Mouse (Mus musculus) embryonic facial prominence, embryonic 15.5 days (tissue): ENCODE measurements around the gene Prss56. TPM values are rescaled to one million over a fixed set of nuclear protein-coding genes. Genes with fewer than 3 reads are reported as not detected.

Experiments
- ATAC-seq: fragments of 200-750 bp; cut with Nextera tagmentation; 2 replicates; pipeline ENCODE4 v1.8.0; 2017; ENCODE audit warnings: low read depth, moderate TSS enrichment; ENCODE audit not compliant: insufficient number of reproducible peaks, low FRiP score, low TSS enrichment
- H3K27ac ChIP-seq: fragments of 300-500 bp; sonication (generic); replicated peaks from 2 replicates; pipeline ENCODE4 v1.5.1; 2015; ENCODE audit warnings: mild to moderate bottlenecking, inconsistent platforms
- H3K27me3 ChIP-seq: fragments of 300-500 bp; sonication (generic); 2 replicates; pipeline ENCODE4 v1.6.1; 2015; ENCODE audit warnings: inconsistent platforms
- H3K36me3 ChIP-seq: fragments of 300-500 bp; sonication (generic); 2 replicates; pipeline ENCODE4 v1.6.1; 2015; ENCODE audit warnings: mild to moderate bottlenecking, inconsistent platforms
- H3K4me1 ChIP-seq: fragments of 300-500 bp; sonication (generic); 2 replicates; pipeline ENCODE4 v1.6.1; 2015; ENCODE audit warnings: inconsistent platforms
- H3K4me2 ChIP-seq: fragments of 300-500 bp; sonication (generic); replicated peaks from 2 replicates; pipeline ENCODE4 v1.6.1; 2015; ENCODE audit warnings: mild to moderate bottlenecking, inconsistent platforms
- H3K4me3 ChIP-seq: fragments of 300-500 bp; sonication (generic); replicated peaks from 2 replicates; pipeline ENCODE4 v1.5.1; 2015; ENCODE audit warnings: mild to moderate bottlenecking, inconsistent platforms
- H3K9ac ChIP-seq: fragments of 300-500 bp; sonication (generic); 2 replicates; pipeline ENCODE4 v1.6.1; 2015; ENCODE audit warnings: inconsistent platforms
- H3K9me3 ChIP-seq: fragments of 300-500 bp; sonication (generic); replicated peaks from 2 replicates; pipeline ENCODE4 v1.6.1; 2016; ENCODE audit warnings: inconsistent platforms
- WGBS: fragments of 180-500 bp; shearing (Covaris S2); methylation state at CpG from one replicate; pipeline ENCODE4 v1.1.7; 2015; 5-methylcytosine and 5-hydroxymethylcytosine counted together
- polyA plus RNA-seq: library from polyadenylated mRNA; unstranded; fragments of >200 nt; fragmentation: Nextera tagmentation; extraction: Ambion mirVana; gene quantifications from 2 replicates; pipeline ENCODE4 v1.2.1, GENCODE M21; 2015

Gene Prss56
- polyA plus RNA-seq = 0.20 and 0.21 TPM in 2 replicates

- Histone ChIP-seq H3K4me3 (no peak within 1 kb of the TSS), H3K27me3 (peaks cover 60% of the 10 kb centered on the region), H3K27ac (no peak within 1 kb of the TSS), H3K4me1 (peaks cover 27% of the 10 kb centered on the region), H3K4me2 (no peak within 1 kb of the TSS), H3K9ac (no peak within 1 kb of the TSS), H3K36me3 (no peaks in the 10 kb centered on the region), H3K9me3 (no peaks in the 10 kb centered on the region)
- no peak for ATAC-seq
- WGBS = 56% methylated on average over 9 of the region's 9 CpGs
Observed at GRCm38 (mm10) chr1:87183013-87183412, at the start of gene Prss56. Gene Prss56 (plus strand): TSS chr1:87183313.

DNA sequence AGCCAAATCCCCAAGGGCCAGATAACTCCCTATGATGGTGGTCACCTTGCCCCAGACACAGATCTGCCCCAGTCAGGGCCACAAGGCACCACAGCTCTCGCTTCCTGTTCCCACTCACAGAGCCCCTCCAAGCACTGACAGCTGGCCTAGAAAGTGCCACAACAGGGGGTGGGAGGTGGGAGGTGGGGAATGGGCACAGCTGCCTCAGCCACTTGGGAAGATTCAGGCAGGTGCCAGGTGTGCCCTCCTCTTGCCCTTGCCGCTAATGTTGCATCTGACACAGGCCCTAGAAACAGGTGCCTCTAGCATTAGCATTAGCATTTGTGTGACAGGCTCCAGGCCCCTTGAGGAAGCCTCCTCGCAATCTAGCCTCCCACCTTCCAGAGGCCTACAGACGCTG, 41.6 kb upstream of the Prss56 start:
- H3K27ac ChIP-seq = no peak overlapping the region
- no peaks in the 10 kb centered on the region for H3K27me3 ChIP-seq
- no peaks in the 10 kb centered on the region for H3K36me3 ChIP-seq
- H3K4me2 ChIP-seq = no peak overlapping the region
- no peaks in the 10 kb centered on the region for H3K4me1 ChIP-seq
- 73% methylated on average over 4 of the region's 4 CpGs for WGBS
- H3K4me3 ChIP-seq = no peak overlapping the region
- no peak overlapping the region for H3K9ac ChIP-seq
- no peak for ATAC-seq
- no peaks in the 10 kb centered on the region for H3K9me3 ChIP-seq

DNA sequence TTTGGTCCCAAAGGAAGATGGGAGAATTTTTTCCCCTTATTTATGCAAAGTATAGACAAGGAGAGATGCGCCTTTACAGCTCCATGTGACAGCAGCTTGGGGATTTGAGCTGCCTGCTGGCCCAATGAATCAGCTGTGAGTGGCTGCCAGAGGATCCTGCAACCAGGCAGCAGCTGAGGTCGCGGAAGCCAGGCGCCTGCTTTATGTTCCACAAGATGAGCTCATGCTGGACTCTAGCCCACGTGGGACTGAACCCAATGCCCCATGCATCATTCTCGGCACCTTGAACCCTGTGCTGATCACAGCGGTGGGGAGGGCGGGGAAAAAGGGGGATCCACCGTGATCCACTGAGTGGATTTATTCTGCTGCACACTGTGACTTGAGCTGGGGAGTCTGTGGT, 40.7 kb upstream of the Prss56 start:
- Histone ChIP-seq H3K27ac (no peak overlapping the region), H3K36me3 (no peaks in the 10 kb centered on the region), H3K9me3 (no peaks in the 10 kb centered on the region), H3K27me3 (no peaks in the 10 kb centered on the region), H3K9ac (no peak overlapping the region), H3K4me1 (no peaks in the 10 kb centered on the region), H3K4me3 (no peak overlapping the region), H3K4me2 (no peak overlapping the region)
- 71% methylated on average over 9 of the region's 9 CpGs for WGBS
- no peak for ATAC-seq

GRCm38 (mm10) chr1:87143141-87143540, 40.0 kb upstream of the Prss56 start:
- H3K27me3 ChIP-seq = peaks cover 4% of the 10 kb centered on the region; the same call in 1 of the 2 replicates
- no peaks in the 10 kb centered on the region for H3K36me3 ChIP-seq
- H3K9me3 ChIP-seq = no peaks in the 10 kb centered on the region
- H3K4me2 ChIP-seq = no peak overlapping the region
- no peaks in the 10 kb centered on the region for H3K4me1 ChIP-seq
- H3K9ac ChIP-seq = no peak overlapping the region
- ATAC-seq = no peak
- no peak overlapping the region for H3K4me3 ChIP-seq
- no peak overlapping the region for H3K27ac ChIP-seq
- WGBS = 76% methylated on average over 10 of the region's 10 CpGs

GRCm38 (mm10) chr1:87149422-87149821, 33.7 kb upstream of the Prss56 start:
- H3K4me1 ChIP-seq = peaks cover 12% of the 10 kb centered on the region
- H3K4me2 ChIP-seq = no peak overlapping the region
- H3K27me3 ChIP-seq = peaks cover 58% of the 10 kb centered on the region
- no peaks in the 10 kb centered on the region for H3K36me3 ChIP-seq
- no peak overlapping the region for H3K9ac ChIP-seq
- no peak for ATAC-seq
- H3K4me3 ChIP-seq = no peak overlapping the region
- H3K27ac ChIP-seq = no peak overlapping the region
- H3K9me3 ChIP-seq = no peaks in the 10 kb centered on the region
- WGBS = 31% methylated on average over 13 of the region's 13 CpGs

DNA sequence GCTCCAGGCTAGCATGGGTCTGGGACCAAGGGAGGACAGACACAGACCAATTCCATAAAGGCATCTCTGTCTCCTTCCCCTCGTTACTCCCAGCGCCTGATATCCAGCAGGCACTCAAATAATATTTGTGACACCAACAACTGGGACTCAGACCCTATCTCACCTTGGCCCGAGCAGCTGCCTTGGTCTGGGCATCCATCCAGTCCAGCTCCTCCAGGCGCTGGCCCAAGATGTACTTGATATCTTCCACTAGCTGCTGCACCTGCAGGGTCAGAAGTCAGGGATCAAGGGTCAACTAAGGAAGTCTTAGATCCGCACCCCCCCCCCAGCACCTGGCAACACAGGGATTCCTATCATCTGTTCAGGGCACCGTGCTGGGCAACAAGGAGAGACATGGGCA, 31.8 kb upstream of the Prss56 start:
- Histone ChIP-seq H3K36me3 (no peaks in the 10 kb centered on the region), H3K4me2 (no peak overlapping the region), H3K4me3 (no peak overlapping the region), H3K9me3 (no peaks in the 10 kb centered on the region), H3K27ac (no peak overlapping the region), H3K4me1 (peaks cover 29% of the 10 kb centered on the region), H3K27me3 (peaks cover 77% of the 10 kb centered on the region), H3K9ac (no peak overlapping the region)
- WGBS = 86% methylated on average over 6 of the region's 6 CpGs
- no peak for ATAC-seq

DNA sequence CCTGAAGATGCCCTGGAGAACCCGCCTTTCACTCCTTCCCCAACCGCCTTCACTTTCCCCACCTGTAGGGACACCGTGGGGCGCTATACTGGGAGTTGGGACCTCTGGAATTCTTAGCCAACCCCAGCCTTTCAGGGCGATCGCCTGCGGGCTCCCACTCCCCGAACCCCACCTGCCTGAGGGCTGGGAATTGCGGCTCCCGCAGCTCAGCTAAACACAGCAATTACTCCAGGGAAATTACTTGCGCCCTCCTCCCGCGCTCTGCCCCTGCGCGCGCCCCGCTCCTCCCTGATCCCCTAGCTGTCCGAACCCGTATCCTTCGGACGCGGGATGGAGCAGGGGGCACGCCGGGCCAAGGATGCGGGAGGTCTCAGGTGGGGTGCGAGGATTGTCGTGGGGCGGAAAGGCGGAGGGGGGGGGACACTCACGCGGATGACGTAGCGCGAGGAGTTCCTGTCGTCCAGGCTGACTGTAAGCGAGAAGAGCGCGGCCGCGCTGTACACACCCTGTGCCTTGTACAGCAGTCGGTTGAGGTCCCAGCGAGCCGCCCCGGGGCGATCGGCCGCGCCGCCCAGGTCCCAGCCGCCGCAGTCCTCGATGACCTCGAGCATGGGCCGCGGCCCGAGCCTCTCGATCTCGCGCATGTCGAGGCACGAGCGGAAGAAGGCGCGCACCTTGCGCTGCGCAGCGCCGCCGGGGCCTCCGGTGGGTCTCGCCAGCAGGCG, 29.2 kb upstream of the Prss56 start:
- Histone ChIP-seq H3K9ac (no peak overlapping the region), H3K4me1 (peaks cover 30% of the 10 kb centered on the region), H3K36me3 (no peaks in the 10 kb centered on the region), H3K4me2 (peak overlapping the region; percentile 64), H3K9me3 (no peaks in the 10 kb centered on the region), H3K4me3 (peak overlapping the region; percentile 41), H3K27ac (no peak overlapping the region), H3K27me3 (peaks cover 94% of the 10 kb centered on the region)
- no peak for ATAC-seq
- under 1% methylated on average over 71 of the region's 72 CpGs for WGBS

GRCm38 (mm10) chr1:87154501-87155120, 28.5 kb upstream of the Prss56 start:
- no peak for ATAC-seq
- Histone ChIP-seq H3K27me3 (peaks cover 98% of the 10 kb centered on the region), H3K9me3 (no peaks in the 10 kb centered on the region), H3K4me3 (peak overlapping the region; percentile 41), H3K4me1 (peaks cover 30% of the 10 kb centered on the region), H3K27ac (no peak overlapping the region), H3K4me2 (peak overlapping the region; percentile 64), H3K36me3 (no peaks in the 10 kb centered on the region), H3K9ac (no peak overlapping the region)
- 1% methylated on average over 58 of the region's 58 CpGs for WGBS

GRCm38 (mm10) chr1:87155531-87156198, 27.4 kb upstream of the Prss56 start:
- H3K4me3 ChIP-seq = peak overlapping the region; percentile 44
- ATAC-seq = no peak

DNA sequence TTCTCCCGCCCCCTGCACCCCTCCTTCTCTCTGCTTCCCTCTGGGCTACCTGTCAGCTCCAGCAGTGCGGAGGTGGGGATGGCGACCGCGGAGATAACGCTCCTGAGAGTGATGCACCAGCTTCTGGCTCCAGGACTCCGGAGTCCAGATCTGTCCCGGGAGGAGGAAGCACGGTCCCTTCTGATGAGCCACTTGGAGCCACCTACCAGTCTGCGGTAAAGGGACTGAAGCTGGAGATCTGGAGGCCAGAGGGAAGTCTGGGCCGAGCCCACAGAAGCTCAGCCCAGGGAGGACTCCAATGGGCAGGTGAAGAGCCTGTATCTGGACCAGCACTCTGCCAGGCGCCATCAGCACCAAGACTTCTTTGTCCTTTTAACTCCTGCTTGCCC, 26.9 kb upstream of the Prss56 start, which contains the start of gene Ecel1:
Gene Ecel1 (minus strand): TSS at position 323 of the 389 bp plus-strand sequence.
- H3K4me1 ChIP-seq = peaks cover 30% of the 10 kb centered on the region
- H3K9ac ChIP-seq = no peak within 1 kb of the TSS
- no peak for ATAC-seq
- no peak within 1 kb of the TSS for H3K27ac ChIP-seq
- H3K27me3 ChIP-seq = peaks cover 89% of the 10 kb centered on the region
- H3K9me3 ChIP-seq = no peaks in the 10 kb centered on the region
- no peaks in the 10 kb centered on the region for H3K36me3 ChIP-seq
- peak within 1 kb of the TSS; percentile 44 for H3K4me3 ChIP-seq
- peak within 1 kb of the TSS; percentile 81 for H3K4me2 ChIP-seq
- WGBS = under 1% methylated on average over 11 of the region's 12 CpGs

More at GRCm38 (mm10) chr1:87155531-87156198, 27.4 kb upstream of the Prss56 start:
- H3K4me2 ChIP-seq = peak overlapping the region; percentile 81
- H3K4me1 ChIP-seq = peaks cover 30% of the 10 kb centered on the region
- no peaks in the 10 kb centered on the region for H3K36me3 ChIP-seq
- WGBS = under 1% methylated on average over 27 of the region's 56 CpGs
- no peak overlapping the region for H3K9ac ChIP-seq
- peaks cover 94% of the 10 kb centered on the region for H3K27me3 ChIP-seq
- H3K9me3 ChIP-seq = no peaks in the 10 kb centered on the region
- H3K27ac ChIP-seq = no peak overlapping the region

GRCm38 (mm10) chr1:87159396-87159795, 23.7 kb upstream of the Prss56 start:
- no peaks in the 10 kb centered on the region for H3K9me3 ChIP-seq
- H3K4me3 ChIP-seq = no peak overlapping the region
- WGBS = 75% methylated on average over 3 of the region's 3 CpGs
- H3K27ac ChIP-seq = no peak overlapping the region
- H3K4me1 ChIP-seq = peaks cover 18% of the 10 kb centered on the region
- H3K4me2 ChIP-seq = no peak overlapping the region
- ATAC-seq = no peak
- H3K9ac ChIP-seq = no peak overlapping the region
- no peaks in the 10 kb centered on the region for H3K36me3 ChIP-seq
- H3K27me3 ChIP-seq = peaks cover 60% of the 10 kb centered on the region
